Mouse (Mus musculus) bone marrow macrophage, adult 2 months (primary cell): ENCODE results near the gene Trp53i13. TPM values are rescaled to one million over a fixed set of nuclear protein-coding genes. Genes with fewer than 3 reads are reported as not detected.

Experiments
- H3K27ac ChIP-seq: 2 replicates; pipeline ENCODE4 v1.5.1; 2012; ENCODE audit warnings: low read depth, low read length; ENCODE audit not compliant: insufficient read depth
- H3K4me1 ChIP-seq: 2 replicates; pipeline ENCODE4 v1.6.1; 2012; ENCODE audit warnings: low read length; ENCODE audit not compliant: control insufficient read depth, insufficient read depth
- H3K4me3 ChIP-seq: 2 replicates; pipeline ENCODE4 v1.5.1; 2012; ENCODE audit warnings: mild to moderate bottlenecking, low read length, moderate library complexity; ENCODE audit not compliant: insufficient read depth
- CTCF ChIP-seq: IDR thresholded peaks from 2 replicates; pipeline ENCODE4 v1.5.1; 2012; ENCODE audit warnings: low read depth, mild to moderate bottlenecking, low read length, moderate library complexity
- POLR2A ChIP-seq: IDR thresholded peaks from 2 replicates; pipeline ENCODE4 v1.6.1; 2012; ENCODE audit warnings: mild to moderate bottlenecking, low read depth, low read length, borderline replicate concordance
- polyA plus RNA-seq: library from polyadenylated mRNA; stranded (reverse); fragments of >200 nt; gene quantifications from 2 replicates; pipeline ENCODE4 v1.2.4, GENCODE M21; 2012; ENCODE audit not compliant: missing spikeins, insufficient read depth, insufficient read length

Gene Trp53i13
- polyA plus RNA-seq, 1 experiment, result 15.7 TPM

DNA sequence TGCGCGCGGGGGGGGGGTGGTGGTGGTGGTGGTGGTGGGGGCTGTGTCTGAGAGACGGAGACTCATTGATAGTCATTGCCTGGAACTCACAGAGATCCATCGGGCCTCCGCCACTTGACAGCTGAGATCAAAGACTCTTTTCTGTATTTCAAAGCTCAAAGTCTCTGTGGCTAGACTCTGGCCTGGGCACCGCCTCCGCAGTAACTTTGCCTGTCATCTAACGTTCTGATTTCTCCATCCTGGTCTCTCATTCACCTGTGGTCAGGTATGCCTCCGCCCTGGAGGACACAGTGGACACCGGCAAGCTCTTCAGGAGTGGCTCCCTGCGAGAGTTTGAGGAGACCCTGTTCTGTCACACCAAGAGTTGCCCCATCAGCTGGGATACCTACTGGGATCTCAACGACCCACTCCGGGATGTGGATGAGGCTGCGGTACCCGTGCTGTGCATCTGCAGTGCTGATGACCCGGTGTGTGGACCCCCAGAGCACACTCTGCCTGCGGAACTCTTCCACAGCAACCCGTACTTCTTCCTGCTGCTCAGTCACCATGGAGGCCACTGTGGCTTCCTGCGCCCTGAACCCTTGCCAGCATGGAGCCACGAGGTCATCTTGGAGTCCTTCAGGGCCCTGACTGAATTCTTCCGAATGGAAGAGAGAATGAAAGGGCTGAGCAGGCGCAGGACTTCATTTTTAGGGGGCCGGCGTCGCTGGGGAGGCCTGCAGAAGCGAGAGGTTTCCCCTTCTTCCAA is 2.4 kb upstream of the Trp53i13 start:
- peak overlapping the region; percentile 65 for H3K27ac ChIP-seq
- no peak overlapping the region for H3K4me3 ChIP-seq
- peaks cover 47% of the 10 kb centered on the region for H3K4me1 ChIP-seq
- TF ChIP-seq CTCF, result no peak

DNA sequence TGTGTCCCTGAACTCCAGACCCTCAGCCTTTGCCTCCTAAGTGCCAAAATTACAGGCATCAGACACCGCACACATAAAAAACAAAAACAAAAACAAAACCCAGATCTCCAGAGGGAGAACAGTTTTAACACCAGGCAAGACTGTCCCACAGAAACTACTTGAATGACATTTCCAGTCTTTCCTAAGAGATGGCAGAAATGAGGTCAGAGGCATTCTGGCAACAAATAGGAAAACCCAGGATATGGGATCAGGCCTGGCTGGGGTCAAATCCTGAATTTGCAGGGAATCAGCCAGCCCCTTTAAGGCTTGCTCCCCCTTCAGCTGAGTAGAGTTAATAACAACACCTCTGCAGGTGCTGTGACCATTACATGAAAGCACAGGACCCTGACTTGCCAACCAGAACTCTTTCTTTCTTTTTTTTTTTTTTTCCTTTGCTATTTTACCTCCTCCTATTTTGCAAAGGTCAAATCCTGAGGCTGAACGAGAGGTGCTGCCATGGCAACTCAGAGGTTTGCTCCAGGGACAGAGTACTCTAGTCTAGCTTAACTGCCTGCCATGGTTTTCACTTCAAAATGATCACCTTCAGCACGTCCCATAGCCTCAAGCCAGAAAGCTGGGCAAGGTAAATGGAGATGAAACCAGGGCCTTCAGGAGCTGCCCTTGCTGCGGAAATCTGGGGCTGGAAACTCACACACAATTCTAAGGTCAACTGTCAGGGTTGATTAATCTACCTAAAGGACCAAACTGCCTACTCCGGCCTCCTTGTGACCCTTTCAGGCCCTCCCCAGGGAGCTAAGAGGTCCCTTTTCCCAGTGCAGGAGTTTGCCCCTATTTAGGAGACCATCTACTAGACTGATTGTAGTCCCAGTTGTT is 1.0 kb upstream of the Trp53i13 start:
- no peak overlapping the region for H3K27ac ChIP-seq
- no peak overlapping the region for H3K4me3 ChIP-seq
- TF ChIP-seq POLR2A, result no peak
- H3K4me1 ChIP-seq, result peaks cover 47% of the 10 kb centered on the region

DNA sequence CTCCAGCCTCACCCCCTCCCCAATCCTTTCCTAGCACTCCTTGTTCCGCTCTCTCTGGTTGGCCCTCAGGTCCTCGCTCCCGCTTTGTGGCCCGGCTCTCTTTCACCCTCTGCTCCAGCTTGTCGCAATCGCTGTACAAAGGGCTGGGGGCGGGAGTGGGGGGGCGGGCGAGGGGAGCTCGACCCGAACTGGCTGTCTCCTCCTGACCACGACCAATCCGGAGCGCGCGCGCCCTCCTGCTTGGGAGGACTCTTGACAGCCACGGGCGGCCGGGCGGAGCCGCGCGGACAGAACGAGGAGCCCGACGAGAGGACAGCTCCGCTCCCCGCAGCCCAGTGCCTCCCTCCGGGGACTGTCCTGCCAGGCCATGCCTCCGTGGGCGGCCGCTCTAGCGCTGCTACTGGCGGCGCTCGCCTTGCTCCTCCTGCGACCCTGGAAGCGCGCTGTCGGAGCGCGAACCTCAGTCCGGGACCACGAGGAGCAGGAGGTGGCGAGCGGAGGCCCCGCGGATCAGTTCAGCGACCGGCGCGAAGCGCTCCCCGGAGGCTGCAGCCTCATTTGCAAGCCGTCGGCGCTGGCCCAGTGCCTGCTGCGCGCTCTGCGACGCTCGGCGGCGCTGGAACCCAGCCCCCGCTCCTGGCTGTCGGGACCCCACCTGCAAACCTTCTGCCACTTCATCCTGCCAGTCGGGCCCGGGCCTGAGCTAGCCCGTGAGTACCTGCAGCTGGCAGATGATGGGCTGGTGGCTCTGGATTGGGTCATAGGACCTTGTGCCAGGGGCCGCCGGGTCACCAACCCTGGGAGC is 746 bp downstream of the Trp53i13 start, which contains the start of gene Abhd15:
Gene Abhd15, plus strand, starts transcription at position 290 of the 805 bp plus-strand sequence.
- peaks cover 36% of the 10 kb centered on the region for H3K4me1 ChIP-seq
- peak within 1 kb of the TSS; percentile 46 for H3K27ac ChIP-seq
- TF ChIP-seq POLR2A (peak; percentile 30; the same call in 1 of the 2 replicates), CTCF (no peak)
- peak within 1 kb of the TSS; percentile 74 for H3K4me3 ChIP-seq

DNA sequence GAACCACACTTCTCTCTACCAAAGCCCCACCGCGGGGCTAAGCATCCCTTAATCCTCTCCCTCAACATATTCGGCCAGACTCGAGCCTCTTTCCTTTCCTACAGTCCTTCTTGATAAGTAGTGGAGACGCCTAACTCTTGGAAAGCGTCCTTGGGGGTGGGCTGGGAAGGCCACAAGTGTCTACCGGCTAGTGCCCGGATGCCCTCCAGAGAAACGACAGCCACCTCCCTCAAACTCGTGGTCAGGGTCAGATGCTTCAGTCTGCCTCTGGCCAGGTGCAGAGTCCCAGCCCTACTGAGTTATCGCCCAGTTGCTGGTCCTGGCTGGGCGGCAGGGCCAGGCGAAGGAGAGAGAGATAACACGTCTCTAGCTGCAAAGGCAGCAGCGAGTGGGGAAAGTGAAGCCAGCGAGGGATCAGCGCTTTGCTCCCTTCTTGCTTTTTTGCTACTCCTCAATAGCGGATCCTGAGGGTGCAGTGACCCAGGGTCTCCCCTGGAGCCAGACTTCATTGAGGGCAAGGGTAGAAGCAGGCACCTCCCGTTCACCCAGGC is 1.4 kb downstream of the Trp53i13 start:
- H3K27ac ChIP-seq, result peak overlapping the region; percentile 46

DNA sequence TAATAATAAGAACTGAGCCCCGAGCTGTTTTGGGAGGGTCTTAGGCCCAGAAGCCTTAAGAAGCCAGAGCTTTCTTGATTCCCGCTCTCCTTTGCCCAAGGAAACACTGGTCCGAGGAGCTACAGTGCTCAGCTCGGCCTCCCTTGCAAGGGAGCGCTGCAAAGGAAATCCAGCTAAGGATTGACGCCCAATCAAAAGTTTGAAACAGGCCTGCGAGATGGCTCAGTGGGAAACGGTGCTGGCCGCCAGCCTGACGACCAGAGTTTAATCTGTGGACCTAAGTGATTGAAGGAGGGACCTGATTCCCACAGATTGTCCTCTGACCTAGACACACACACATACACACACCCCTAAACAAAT is 2.0 kb downstream of the Trp53i13 start:
- H3K4me3 ChIP-seq, result peak overlapping the region; percentile 74
- TF ChIP-seq POLR2A (no peak), CTCF (no peak)
- H3K27ac ChIP-seq, result peak overlapping the region; percentile 40
- H3K4me1 ChIP-seq, result peaks cover 25% of the 10 kb centered on the region

More for the DNA sequence above, 1.4 kb downstream of the Trp53i13 start:
- H3K4me1 ChIP-seq, result peaks cover 29% of the 10 kb centered on the region
- peak overlapping the region; percentile 74 for H3K4me3 ChIP-seq
- TF ChIP-seq CTCF (no peak), POLR2A (no peak)

GRCm38 (mm10) chr11:77512891-77513810 is 2.6 kb downstream of the Trp53i13 start:
- TF ChIP-seq POLR2A, result no peak
- no peak for TF ChIP-seq CTCF
- Histone ChIP-seq H3K4me3 (peak overlapping the region; percentile 74), H3K4me1 (peaks cover 23% of the 10 kb centered on the region), H3K27ac (peak overlapping the region; percentile 40)

- TF ChIP-seq POLR2A (no peak), CTCF (no peak)
- H3K27ac ChIP-seq, result no peak overlapping the region
- peaks cover 15% of the 10 kb centered on the region for H3K4me1 ChIP-seq
- H3K4me3 ChIP-seq, result no peak overlapping the region
These were observed 4.4 kb downstream of the Trp53i13 start for GRCm38 (mm10) chr11:77511336-77511735.

DNA sequence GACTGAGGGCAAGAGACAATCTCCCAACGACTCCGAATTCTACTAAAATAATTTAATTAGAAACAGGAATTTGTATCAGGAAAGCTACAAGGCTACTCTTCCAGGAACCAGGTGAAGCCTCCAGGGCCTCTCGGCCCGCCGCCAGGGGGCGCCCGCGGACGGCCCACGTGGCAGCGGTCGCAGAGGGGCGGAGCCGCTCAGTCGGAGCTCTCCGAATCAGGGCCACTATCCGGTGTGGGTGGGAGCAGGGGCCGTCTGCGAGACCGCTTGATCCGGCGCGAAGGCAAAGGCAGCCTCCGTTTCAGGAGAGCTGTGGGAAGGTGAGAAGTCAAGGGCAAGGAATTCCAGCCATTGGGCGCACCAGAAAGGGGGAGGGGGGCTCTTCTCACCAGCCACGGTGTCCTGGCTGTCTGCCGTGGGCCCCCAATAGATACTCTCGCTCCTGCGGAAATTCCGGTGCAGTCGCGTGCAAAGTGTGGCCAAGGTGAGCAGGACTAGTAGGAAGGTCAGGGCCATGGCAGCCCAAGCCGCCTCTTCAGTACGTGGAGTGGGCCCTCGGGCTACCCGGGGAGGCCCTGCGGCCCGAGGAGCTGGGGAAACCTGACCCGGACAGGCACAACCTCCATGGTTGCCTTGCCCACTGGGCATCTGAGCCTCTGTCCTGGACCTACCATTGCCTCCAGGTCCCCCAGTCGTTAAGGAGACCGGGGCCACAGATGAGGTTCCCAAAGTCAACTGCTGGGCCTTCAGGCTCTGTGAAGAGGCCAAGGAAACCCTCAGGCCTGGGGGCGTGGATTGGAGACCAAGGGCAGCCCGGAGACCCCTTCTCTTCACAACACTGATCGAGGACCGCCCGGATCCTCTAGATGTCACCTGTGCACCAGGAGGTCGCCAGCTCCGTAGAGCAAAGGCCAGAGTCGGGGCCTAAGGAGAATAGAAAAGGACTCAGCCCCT is 7.4 kb downstream of the Trp53i13 start:
- H3K27ac ChIP-seq, result no peak overlapping the region
- TF ChIP-seq POLR2A, result no peak
- TF ChIP-seq CTCF, result peak; percentile 98
- H3K4me1 ChIP-seq, result peaks cover 10% of the 10 kb centered on the region
- H3K4me3 ChIP-seq, result peak overlapping the region; percentile 52
